24 mouse cellular contexts compared by ENCODE assay signal in genomic region chr6:71372041-71372720, GRCm38 (mm10). TPM values are rescaled to one million over a fixed set of nuclear protein-coding genes. Genes with fewer than 3 reads are reported as not detected.
DNase-seq lines count a peak whose midpoint lies in the region; ATAC-seq and TF ChIP-seq lines count a peak whose summit lies in the region.
"Had no signal": no experiment of that assay in that cellular context is flagged by ENCODE, and none has a peak within 500 bp of the region (broad histone marks: within the 10 kb centered on the region; RNA-seq: fewer than 3 reads in every experiment).

No protein-coding gene starts in this region.

- no peaks in the 10 kb centered on the region for H3K4me1 ChIP-seq in kidney, adult 2 months (ENCODE audit: control insufficient read depth, insufficient read depth, low read length)
- no peaks in the 10 kb centered on the region for H3K4me1 ChIP-seq in kidney, embryonic 15.5 days
- peaks cover 17% of the 10 kb centered on the region for H3K4me1 ChIP-seq in thymus, adult 2 months (replicated peaks; ENCODE audit: control insufficient read depth, insufficient read depth, low read length)
- H3K4me1 ChIP-seq: embryonic facial prominence, embryonic 12.5 days; embryonic facial prominence, embryonic 15.5 days; forebrain, embryonic 15.5 days; heart, embryonic 10.5 days; heart, embryonic 13.5 days; hindbrain, embryonic 12.5 days; hindbrain, embryonic 15.5 days had no signal

- no peak overlapping the region for H3K4me3 ChIP-seq in kidney, adult 2 months (ENCODE audit: insufficient read depth, low read depth, low read length)
- no peak overlapping the region for H3K4me3 ChIP-seq in kidney, embryonic 15.5 days (replicated peaks)
- H3K4me3 ChIP-seq in thymus, adult 2 months (ENCODE audit: control insufficient read depth, insufficient read depth, low read length), result peak overlapping the region; percentile 40
- H3K4me3 ChIP-seq: embryonic facial prominence, embryonic 12.5 days; embryonic facial prominence, embryonic 15.5 days; forebrain, embryonic 15.5 days; heart, adult 2 months; heart, embryonic 10.5 days; heart, embryonic 13.5 days; hindbrain, embryonic 12.5 days; hindbrain, embryonic 15.5 days had no signal

- no peak overlapping the region for H3K4me2 ChIP-seq in kidney, embryonic 15.5 days
- H3K4me2 ChIP-seq: embryonic facial prominence, embryonic 12.5 days; embryonic facial prominence, embryonic 15.5 days; forebrain, embryonic 15.5 days; heart, embryonic 13.5 days; hindbrain, embryonic 12.5 days; hindbrain, embryonic 15.5 days had no signal

- no peak overlapping the region for H3K9ac ChIP-seq in kidney, embryonic 15.5 days
- H3K9ac ChIP-seq: embryonic facial prominence, embryonic 12.5 days; embryonic facial prominence, embryonic 15.5 days; forebrain, embryonic 15.5 days; heart, embryonic 13.5 days; hindbrain, embryonic 12.5 days; hindbrain, embryonic 15.5 days had no signal

- H3K27me3 ChIP-seq in kidney, adult 2 months (replicated peaks; ENCODE audit: control insufficient read depth, insufficient read depth, low read length), result no peaks in the 10 kb centered on the region
- no peaks in the 10 kb centered on the region for H3K27me3 ChIP-seq in kidney, embryonic 15.5 days
- no peaks in the 10 kb centered on the region for H3K27me3 ChIP-seq in thymus, adult 2 months (ENCODE audit: control insufficient read depth, insufficient read depth, low read length)
- H3K27me3 ChIP-seq: embryonic facial prominence, embryonic 12.5 days; embryonic facial prominence, embryonic 15.5 days; forebrain, embryonic 15.5 days; heart, embryonic 13.5 days; hindbrain, embryonic 12.5 days; hindbrain, embryonic 15.5 days had no signal

- DNase-seq in kidney, adult 2 months, result peak; percentile 23
- DNase-seq in thymus, adult 2 months, result no peak
- DNase-seq in thymus, postnatal 10 days (ENCODE audit: low spot score in 2 of 2), result no peak
- peak; percentile 56 to 59 for DNase-seq in thymus, postnatal 36 days
- peak; percentile 60 for DNase-seq in thymus, postnatal 4 days
- DNase-seq: adrenal gland, adult 2 months; adrenal gland, postnatal 14 days; cerebellum, adult 11 months; cerebellum, adult 2 months; cerebellum, adult 9-11 months; cerebellum, postnatal 25 days; gastrocnemius, postnatal 25 days; heart, adult 2 months had no signal

- no peaks in the 10 kb centered on the region for H3K36me3 ChIP-seq in kidney, adult 2 months (ENCODE audit: control insufficient read depth, insufficient read depth, low read length)
- no peaks in the 10 kb centered on the region for H3K36me3 ChIP-seq in kidney, embryonic 15.5 days
- H3K36me3 ChIP-seq in thymus, adult 2 months (ENCODE audit: control insufficient read depth, insufficient read depth, low read length), result peaks cover 28% of the 10 kb centered on the region
- H3K36me3 ChIP-seq: embryonic facial prominence, embryonic 12.5 days; embryonic facial prominence, embryonic 15.5 days; forebrain, embryonic 15.5 days; heart, embryonic 10.5 days; heart, embryonic 13.5 days; hindbrain, embryonic 12.5 days; hindbrain, embryonic 15.5 days had no signal

- 80% methylated on average over 5 of the region's 5 CpGs for WGBS in kidney, adult 2 months
- 94% methylated on average over 5 of the region's 5 CpGs for WGBS in kidney, embryonic 15.5 days
- WGBS in thymus, adult 2 months, result 71% methylated on average over 5 of the region's 5 CpGs

- TF ChIP-seq POLR2A in kidney, adult 2 months (IDR thresholded peaks at IDR 0.05; ENCODE audit: low read depth, low read length), result no peak
- TF ChIP-seq POLR2A in thymus, adult 2 months (IDR thresholded peaks at IDR 0.05; ENCODE audit: control insufficient read depth, extremely low read depth, insufficient read depth, low read length, poor library complexity), result no peak

- no peak overlapping the region for H3K27ac ChIP-seq in kidney, adult 2 months (ENCODE audit: insufficient read depth, low read depth, low read length)
- H3K27ac ChIP-seq in kidney, embryonic 15.5 days, result no peak overlapping the region
- H3K27ac ChIP-seq in thymus, adult 2 months (ENCODE audit: control insufficient read depth, insufficient read depth, low read length), result peak overlapping the region; percentile 97
- H3K27ac ChIP-seq: embryonic facial prominence, embryonic 12.5 days; embryonic facial prominence, embryonic 15.5 days; forebrain, embryonic 15.5 days; heart, adult 2 months; heart, embryonic 10.5 days; heart, embryonic 13.5 days; hindbrain, embryonic 12.5 days; hindbrain, embryonic 15.5 days had no signal

- no peak for ATAC-seq in kidney, embryonic 15.5 days (replicated peaks; ENCODE audit: low FRiP score)
- ATAC-seq: CD4-positive, CD25-positive, alpha-beta regulatory T cell, adult 4 months; forebrain, embryonic 15.5 days had no signal

- 0 out of 2 replicates have a peak, but pooled peaks cover under 1% of the 10 kb centered on the region for H3K9me3 ChIP-seq in kidney, embryonic 15.5 days (replicated peaks)
- H3K9me3 ChIP-seq: embryonic facial prominence, embryonic 12.5 days; embryonic facial prominence, embryonic 15.5 days; forebrain, embryonic 15.5 days; heart, embryonic 10.5 days; heart, embryonic 13.5 days; hindbrain, embryonic 12.5 days; hindbrain, embryonic 15.5 days had no signal

- no peak for TF ChIP-seq CTCF in kidney, adult 2 months (conservative IDR thresholded peaks at IDR 0.05; ENCODE audit: insufficient read depth, insufficient read length, low read depth, low read length)
- TF ChIP-seq CTCF in thymus, adult 2 months (IDR thresholded peaks at IDR 0.05; ENCODE audit: borderline replicate concordance, control insufficient read depth, extremely low read depth, insufficient read depth, low read length, poor library complexity), result no peak

RNA-seq across cellular contexts. Expression of gene Cd8a, which starts 1.0 kb away (rescaled TPM):
- 1.3 and 4.7 TPM in 2 replicates for polyA plus RNA-seq in kidney, adult 2 months (2012; rRNA removed)
- polyA plus RNA-seq in kidney, embryonic 15.5 days (2015; fragmentation: Nextera tagmentation; extraction: Ambion mirVana), result 0.09 and 0.13 TPM in 2 replicates
- polyA plus RNA-seq in thymus, adult 2 months (2012; rRNA removed), result 883 and 918 TPM in 2 replicates
- polyA plus RNA-seq: C2C12; embryonic facial prominence, embryonic 12.5 days; embryonic facial prominence, embryonic 15.5 days; forebrain, embryonic 11.5 days; forebrain, embryonic 15.5 days; heart, embryonic 10.5 days; heart, embryonic 13.5 days; hindbrain, embryonic 12.5 days; hindbrain, embryonic 15.5 days had no signal

RNA-seq across cellular contexts. Expression of gene Cd8b1, which starts 49.6 kb away (rescaled TPM):
- 0.14 and 5.7 TPM in 2 replicates for polyA plus RNA-seq in kidney, adult 2 months (2012; rRNA removed)
- 0.13 TPM in 1 of 2 replicates, not detected in the other for polyA plus RNA-seq in kidney, embryonic 15.5 days (2015; fragmentation: Nextera tagmentation; extraction: Ambion mirVana)
- 712 and 845 TPM in 2 replicates for polyA plus RNA-seq in thymus, adult 2 months (2012; rRNA removed)
- polyA plus RNA-seq: C2C12; cerebellum, adult 2 months; embryonic facial prominence, embryonic 15.5 days; forebrain, embryonic 11.5 days; forebrain, embryonic 15.5 days; heart, embryonic 10.5 days; hindbrain, embryonic 12.5 days; hindbrain, embryonic 15.5 days had no signal

RNA-seq across cellular contexts. Expression of gene Smyd1, which starts 50.1 kb away (rescaled TPM):
- polyA plus RNA-seq in kidney, adult 2 months (2012; rRNA removed), result 0.57 and 2.3 TPM in 2 replicates
- 0.82 and 1.7 TPM in 2 replicates for polyA plus RNA-seq in kidney, embryonic 15.5 days (2015; fragmentation: Nextera tagmentation; extraction: Ambion mirVana)
- polyA plus RNA-seq in thymus, adult 2 months (2012; rRNA removed), result 9.6 and 15.1 TPM in 2 replicates

Comparison
In these comparisons a context has a peak if more than half of its experiments do, and no peak if none do; other contexts are left out.
1. DNase-seq: peak in kidney, adult 2 months (single experiment), thymus, postnatal 36 days (2 of 2) and thymus, postnatal 4 days (single experiment); none in thymus, adult 2 months (single experiment) and thymus, postnatal 10 days (0 of 2).
2. RNA of gene Cd8a, which starts 1.0 kb away (polyA plus RNA-seq): 883 to 918 TPM in thymus, adult 2 months; 1.3 to 4.7 TPM in kidney, adult 2 months and 0.09 to 0.13 TPM in kidney, embryonic 15.5 days; every median in the first group is over 100 times any median in the second.
3. RNA of gene Cd8b1, which starts 49.6 kb away (polyA plus RNA-seq): 712 to 845 TPM in thymus, adult 2 months; 0.14 to 5.7 TPM in kidney, adult 2 months and 0.13 TPM in kidney, embryonic 15.5 days; every median in the first group is over 100 times any median in the second.